Mouse (Mus musculus) bone marrow macrophage, adult 2 months (primary cell): ENCODE measurements around the gene Tia1.

Experiments used
- CTCF ChIP-seq: IDR thresholded peaks from 2 replicates; pipeline ENCODE4 v1.5.1; 2012; ENCODE audit warnings: low read depth, mild to moderate bottlenecking, low read length, moderate library complexity
- POLR2A ChIP-seq: IDR thresholded peaks from 2 replicates; pipeline ENCODE4 v1.6.1; 2012; ENCODE audit warnings: mild to moderate bottlenecking, low read depth, low read length, borderline replicate concordance

DNA sequence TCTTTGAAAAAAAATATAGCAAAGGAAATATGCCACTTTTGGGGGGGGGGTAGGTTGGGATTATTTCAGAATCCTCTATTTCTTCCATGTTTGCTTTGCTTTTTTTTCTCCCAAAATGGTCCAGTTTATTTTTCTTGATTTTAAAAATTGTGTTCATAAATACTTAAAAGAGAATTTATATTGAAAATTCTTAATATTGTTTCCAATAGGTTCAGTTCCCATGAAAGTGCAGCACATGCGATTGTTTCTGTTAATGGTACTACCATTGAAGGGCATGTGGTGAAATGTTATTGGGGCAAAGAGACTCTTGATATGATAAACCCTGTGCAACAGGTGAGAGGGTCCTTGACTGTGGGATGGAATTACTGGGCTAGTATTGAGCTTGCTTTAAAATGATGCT is 22.3 kb downstream of the Tia1 start, which contains the start of gene Gm44790:
- TF ChIP-seq POLR2A (no peak), CTCF (no peak)
